Mouse (Mus musculus): ENCODE results near the gene Pacsin1.
A peak's percentile ranks its signal among the peaks of the same experiment; 100 is the strongest.

Gene Pacsin1

DNA sequence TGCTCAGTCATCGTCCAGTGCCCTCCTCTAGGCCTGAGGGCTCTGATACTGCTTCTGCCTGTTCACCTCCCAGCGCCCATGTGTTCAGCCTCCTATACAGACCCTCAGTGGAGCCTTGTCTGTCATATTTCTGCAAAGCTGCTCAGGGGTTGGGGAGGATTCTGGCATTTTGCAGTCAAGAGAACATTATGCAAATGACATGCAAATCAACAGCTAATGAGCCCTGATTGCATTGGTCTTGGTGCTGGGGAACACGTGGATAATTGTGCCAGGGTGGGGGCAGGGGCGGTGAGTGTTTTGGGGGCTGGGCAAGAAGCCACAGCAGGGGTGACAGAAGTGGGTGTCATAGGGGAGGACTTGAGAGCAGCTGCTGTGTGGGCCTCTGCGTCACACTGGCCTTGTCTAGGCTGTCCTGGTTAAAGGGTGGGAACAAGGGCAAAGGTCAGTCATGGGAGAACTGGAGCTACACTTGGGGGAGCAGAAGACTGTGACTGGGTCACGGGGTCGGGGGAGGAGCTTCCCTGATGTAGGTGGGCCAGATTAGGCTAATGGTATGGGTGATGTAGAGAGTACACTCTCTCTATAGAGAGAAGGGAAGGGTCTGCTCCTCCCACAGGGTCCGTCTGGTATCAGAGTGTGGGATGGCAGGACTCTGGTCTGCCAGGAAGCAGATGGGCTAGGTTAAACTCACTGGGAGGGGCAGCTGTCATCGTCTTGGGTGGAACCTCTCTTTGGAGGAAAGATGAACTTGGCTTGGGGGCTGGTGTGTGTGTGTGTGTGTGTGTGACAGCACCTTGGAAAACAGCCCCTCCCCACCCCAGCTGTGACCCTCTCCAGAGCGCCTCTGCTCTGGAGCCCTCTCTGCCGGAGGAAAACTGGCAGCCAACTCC, 23.9 kb downstream of the Pacsin1 start:
- DNase-seq = no peak

- peak; percentile 34 for DNase-seq
Observed at GRCm38 (mm10) chr17:27684886-27685549, 29.7 kb downstream of the Pacsin1 start.

DNA sequence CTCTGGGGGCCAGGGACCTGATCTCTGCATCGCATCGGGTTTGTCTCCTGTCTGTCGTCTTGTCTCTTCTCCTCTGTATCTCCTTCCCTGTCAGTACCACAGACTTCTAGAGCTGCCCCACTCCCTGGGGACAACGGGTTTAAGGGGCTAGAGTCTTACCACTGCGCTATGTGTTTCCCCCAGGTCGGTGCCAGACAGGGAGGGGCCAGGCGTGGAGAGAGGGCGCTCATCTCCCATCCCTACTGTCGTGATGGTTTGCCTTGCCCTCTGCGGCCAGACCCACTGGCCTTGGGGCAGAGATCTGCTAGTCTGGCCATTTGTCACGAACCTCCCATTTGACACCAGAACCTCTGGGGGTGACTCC, 30.2 kb downstream of the Pacsin1 start:
- DNase-seq = no peak

GRCm38 (mm10) chr17:27686395-27686794, 31.1 kb downstream of the Pacsin1 start:
- no peak for DNase-seq

DNA sequence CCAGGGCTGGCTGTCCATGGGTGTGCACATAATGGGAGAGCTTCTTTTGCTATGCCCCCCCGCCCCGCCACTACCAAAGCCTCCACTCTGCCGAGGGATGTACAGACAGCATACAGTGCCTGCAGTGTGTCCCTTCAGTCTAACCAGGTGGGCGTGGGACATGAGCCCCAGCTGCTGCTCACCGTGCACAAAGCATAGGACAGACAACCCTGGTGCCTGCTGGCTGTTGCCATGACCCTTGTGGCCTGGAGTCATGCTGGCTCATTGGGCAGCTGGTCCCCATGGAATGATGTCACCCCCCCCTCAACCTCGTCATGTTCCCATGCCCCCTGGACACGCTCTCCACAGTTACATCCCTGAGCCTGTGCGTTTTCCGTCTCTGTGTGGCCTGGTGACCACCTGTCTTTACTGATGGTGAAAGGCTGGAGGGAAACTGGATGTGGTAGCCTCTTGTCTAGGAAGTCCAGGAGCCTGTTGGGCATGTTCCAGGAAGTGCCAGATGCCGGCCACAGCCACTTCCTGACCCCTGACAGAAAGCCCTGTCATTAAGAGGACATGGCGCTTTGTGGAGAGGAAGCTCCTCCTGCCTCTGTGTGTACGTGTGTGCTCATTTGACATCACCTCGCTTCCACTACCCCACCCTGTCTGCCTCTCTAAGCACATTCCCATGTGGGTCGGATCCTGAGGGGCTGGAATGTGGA, 35.8 kb downstream of the Pacsin1 start:
- DNase-seq = no peak

GRCm38 (mm10) chr17:27699641-27700244, 44.4 kb downstream of the Pacsin1 start:
- no peak for DNase-seq

GRCm38 (mm10) chr17:27700812-27701211, 45.5 kb downstream of the Pacsin1 start:
- DNase-seq = no peak

- no peak for DNase-seq
Observed at GRCm38 (mm10) chr17:27701856-27702255, 46.5 kb downstream of the Pacsin1 start.

- DNase-seq = peak; percentile 42
Observed at GRCm38 (mm10) chr17:27702518-27702917, 47.2 kb downstream of the Pacsin1 start.

GRCm38 (mm10) chr17:27703961-27704621, 48.8 kb downstream of the Pacsin1 start:
- DNase-seq = no peak

- DNase-seq = no peak
Observed at GRCm38 (mm10) chr17:27705661-27706060, 50.4 kb downstream of the Pacsin1 start.

- peak; percentile 39 for DNase-seq
Observed at GRCm38 (mm10) chr17:27707954-27708661, 52.8 kb downstream of the Pacsin1 start.

GRCm38 (mm10) chr17:27709650-27710049, 54.3 kb downstream of the Pacsin1 start:
- no peak for DNase-seq

GRCm38 (mm10) chr17:27712832-27713231, 57.5 kb downstream of the Pacsin1 start:
- DNase-seq = no peak

- peak; percentile 71 for DNase-seq
Observed at GRCm38 (mm10) chr17:27716804-27717203, 61.5 kb downstream of the Pacsin1 start.

DNA sequence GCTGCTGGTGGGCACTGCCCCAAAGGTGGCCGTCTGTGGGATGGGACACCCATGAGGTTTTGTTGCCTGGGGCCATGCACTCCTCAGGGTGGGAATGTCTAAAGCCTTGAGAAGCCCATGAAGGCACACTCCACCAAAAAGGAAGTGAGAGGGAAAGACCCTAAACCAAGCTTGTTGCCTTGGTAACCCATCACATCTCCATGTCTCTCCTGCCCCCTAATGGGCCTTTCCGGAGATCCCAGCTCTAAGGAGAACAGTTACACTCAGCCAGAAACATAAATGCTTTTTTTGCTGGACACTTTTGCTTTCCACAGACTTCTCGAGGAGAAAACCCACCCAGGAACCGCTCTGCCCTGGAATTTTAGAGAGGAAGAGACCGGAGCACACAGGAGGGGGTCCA, 62.9 kb downstream of the Pacsin1 start:
- DNase-seq = no peak

GRCm38 (mm10) chr17:27719663-27720062, 64.4 kb downstream of the Pacsin1 start:
- no peak for DNase-seq

DNA sequence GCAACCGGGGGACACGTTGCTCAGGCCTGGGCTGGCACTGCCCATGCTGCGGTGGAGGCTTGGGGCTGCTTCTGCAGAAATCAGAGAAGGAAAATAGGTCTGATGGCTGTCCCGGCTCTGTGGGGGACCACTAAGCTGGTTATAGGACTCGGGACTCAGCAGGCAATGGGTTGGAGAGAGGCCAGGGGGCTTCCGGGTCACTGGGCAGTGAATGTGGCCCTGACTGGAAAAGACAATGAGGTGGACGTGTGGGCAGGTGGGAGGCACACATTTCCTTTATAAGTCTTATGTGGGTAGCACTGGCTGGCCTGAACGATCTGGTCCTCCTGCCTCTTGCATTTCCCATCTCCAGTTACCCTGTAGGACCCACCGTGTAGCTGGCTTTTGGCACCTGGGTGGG, 65.0 kb downstream of the Pacsin1 start:
- no peak for DNase-seq

DNA sequence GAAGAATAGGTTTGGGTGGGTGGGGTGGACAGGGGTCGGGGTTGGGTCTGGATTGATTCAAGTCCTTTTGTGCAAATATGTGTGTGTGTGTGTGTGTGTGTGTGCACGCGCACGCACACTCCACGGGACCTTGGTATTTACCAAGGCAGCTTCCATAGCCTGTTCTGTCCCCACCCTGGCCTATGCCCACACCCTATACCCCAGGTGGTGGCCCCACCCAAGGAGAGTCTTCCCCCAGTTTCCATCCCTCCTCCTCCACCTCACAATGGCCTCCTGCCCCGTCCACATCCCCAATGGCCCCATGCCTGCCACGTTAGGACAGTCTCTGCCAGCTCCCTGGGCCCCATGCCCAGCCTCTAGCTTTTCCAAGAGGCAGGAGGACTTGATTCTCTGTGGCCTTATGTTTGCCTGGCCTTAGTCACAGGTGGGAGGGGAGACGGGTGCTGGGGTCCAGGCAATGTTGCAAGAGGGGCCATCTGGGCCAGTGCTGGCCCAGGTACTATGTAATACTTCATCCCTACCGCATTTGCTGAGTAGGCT, 65.9 kb downstream of the Pacsin1 start:
- no peak for DNase-seq

DNA sequence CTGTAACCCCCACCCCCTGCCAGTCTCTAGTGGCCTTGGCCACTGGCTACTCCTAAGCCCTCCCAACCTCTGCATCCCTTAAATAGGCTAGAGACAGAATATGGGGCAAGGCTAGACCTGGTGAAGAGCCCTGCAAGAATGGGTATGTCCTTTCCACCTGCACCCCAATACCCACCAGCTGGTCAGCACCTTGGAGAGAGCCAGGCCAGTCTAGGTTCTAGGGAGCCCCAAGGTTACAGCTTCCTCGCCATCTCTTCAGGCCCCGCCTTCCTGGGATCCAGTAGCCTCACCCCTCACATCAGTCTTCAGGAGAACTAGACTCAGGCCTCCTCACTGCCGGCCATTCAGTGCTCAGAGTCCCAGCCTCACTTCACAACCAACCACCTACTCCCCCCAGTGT, 69.0 kb downstream of the Pacsin1 start:
- DNase-seq = no peak

GRCm38 (mm10) chr17:27725011-27725410, 69.7 kb downstream of the Pacsin1 start:
- DNase-seq = no peak

DNA sequence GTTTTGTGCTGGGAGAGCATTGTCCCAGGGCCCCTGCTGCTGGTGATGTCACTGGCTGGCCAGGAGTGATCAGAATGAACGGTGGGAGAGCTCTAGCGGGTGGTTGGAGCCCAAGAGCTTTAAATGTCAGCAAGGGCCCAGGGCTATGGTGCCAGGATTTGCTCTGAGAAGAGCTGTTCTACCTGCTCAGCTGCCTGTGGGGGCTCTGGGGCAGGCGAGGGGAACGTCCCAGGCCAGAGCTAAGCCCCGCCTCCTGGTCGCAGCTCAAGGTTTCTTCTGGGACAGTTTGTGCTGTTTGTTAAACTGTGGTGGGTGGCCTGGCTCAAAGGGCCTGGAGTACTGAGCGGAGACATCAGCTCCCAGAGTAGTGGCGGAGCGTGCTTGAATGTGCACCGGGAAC, 70.1 kb downstream of the Pacsin1 start:
- no peak for DNase-seq

Data from kidney, adult 18-20 months (tissue).